Mouse (Mus musculus) retina, postnatal 1 day (tissue): ENCODE measurements at regions not wholly inside any gene's neighbourhood (a gene's known extent, or its start where the extent isn't known, plus 50 kb on each side); places are given as distances from the start of the nearest gene placed in this dataset.
"Not testable (repeated sequence)": the region's sequence is repeated elsewhere in the genome, so short reads cannot be mapped to it uniquely, and the experiment has no call there.

Source experiments
- DNase-seq: peaks from one replicate; pipeline ENCODE4 v3.0.0-alpha.2; 2012

DNA sequence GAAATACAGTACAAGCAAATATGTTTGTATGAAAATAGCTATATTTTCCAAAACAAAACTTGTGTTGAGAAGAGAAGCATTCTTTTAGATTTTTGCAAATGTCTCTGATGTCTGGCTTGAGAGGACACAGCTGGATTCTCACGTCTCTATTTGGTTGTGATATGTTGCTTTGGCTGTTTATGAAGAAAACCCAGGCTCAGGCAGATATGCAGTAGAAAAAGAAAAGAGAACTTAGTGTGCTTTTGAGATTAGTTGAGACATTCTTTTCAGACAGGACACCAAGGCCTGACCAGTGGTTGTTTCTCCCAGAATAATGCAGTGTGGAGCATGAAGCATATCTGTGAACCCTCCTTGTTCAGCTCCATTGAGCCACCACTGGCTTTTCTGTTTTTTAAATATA is 178.8 kb upstream of the Mamld1 start:
- no peak for DNase-seq

DNA sequence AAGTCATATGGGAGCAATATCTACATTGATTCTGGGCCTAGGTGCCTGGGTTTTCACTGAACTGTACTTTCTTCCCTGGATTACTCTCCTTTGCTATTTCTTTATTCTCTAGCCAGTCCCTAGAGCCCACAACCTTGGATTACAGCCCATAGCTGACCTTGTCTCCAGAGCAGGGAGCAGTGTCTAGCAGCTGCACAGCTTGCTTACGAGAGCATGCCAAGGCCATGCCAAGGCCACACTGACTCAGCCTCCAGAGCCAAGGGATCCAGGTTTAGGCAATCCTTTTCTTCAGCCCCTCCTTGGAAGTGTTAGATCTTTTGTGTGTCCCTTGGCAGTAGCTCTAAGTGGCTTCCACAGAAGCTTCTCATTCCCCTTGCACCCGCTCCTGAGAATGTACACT is 168.7 kb upstream of the Mamld1 start:
- no peak for DNase-seq

DNA sequence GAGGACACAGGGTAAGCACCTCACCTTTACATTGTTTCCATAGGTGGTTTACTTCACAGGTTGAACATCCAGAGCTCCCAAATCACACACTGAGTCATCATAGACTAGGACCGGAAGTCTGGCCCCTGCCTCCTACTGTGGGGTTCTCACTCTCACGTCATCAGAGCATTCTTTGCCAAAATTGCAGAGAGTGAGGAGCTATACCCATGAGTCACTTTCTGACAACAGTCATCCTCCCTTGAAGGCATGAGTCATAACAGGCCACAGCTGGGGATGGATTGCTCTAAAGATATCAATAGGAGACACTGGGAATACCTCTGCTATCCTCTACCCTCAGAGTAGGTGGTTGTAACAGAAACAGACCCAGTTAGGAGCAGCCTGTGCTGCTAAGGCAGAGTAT is 166.6 kb upstream of the Mamld1 start:
- DNase-seq = no peak

DNA sequence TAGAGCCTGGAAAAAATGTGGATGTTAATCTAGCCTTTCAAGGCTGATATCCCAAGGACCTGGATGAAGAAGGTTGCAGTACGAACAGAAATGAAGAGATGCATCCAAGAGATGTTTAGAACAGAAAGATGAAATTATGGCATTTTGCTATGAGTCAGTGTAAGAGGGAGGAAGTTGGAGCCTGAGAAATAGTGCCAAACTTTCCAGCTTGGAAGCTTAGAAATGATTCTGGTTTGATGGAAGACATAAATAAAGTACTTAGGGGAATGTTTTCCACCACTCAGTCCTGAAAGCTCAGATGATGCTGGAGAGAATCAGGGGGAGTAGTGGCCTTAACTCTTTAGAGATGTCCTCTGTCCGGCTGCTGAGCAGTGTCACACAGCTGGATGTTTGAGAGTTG is 155.5 kb upstream of the Mamld1 start:
- no peak for DNase-seq

DNA sequence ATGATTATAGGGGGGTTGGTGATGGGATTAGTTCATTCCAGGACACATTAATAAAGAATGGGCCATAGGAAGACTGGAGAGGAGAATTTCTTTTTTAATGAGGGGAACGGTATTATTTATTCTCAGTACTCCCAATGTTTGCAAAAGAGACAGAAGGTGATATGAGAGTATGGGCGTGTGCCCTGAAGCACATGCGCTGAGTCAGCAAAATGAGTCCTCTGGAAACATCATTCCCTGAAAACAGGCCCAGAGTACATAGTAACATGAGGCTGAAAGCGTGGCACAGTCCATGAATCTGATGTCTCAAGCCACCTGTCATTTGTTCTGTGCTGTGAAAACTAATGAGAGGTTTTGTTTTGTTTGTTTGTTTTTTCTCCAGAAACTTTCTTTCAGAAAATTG is 154.5 kb upstream of the Mamld1 start:
- no peak for DNase-seq

DNA sequence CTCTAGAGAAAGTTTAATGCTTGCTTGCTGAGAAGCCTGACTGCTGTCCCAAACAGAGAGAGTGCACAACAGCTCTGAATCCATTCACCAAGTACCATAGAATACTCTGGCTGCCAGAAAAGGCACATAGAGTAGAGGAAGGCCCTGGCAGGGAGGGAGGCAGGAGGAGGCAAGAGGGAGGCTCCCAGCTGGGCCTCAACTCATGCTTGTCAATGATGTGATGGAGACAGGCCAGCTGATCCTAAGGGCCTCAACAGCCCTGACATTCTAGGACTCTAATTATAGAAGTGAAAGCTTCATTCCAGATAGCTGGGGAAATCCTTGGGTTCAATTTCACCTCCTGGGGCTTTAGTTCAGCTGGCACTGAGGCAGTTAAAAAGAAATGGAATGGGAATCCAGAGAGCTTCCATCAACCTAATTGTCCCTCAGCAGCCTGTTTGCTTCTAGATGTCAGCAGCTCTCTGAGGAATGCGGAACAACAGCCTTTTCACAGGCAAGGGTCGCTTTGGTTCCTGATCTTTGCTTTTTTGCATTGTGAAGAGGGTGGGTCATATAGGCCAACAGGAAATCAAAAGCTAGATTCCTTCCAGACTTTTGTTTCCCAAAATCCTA is 152.8 kb upstream of the Mamld1 start:
- no peak for DNase-seq

DNA sequence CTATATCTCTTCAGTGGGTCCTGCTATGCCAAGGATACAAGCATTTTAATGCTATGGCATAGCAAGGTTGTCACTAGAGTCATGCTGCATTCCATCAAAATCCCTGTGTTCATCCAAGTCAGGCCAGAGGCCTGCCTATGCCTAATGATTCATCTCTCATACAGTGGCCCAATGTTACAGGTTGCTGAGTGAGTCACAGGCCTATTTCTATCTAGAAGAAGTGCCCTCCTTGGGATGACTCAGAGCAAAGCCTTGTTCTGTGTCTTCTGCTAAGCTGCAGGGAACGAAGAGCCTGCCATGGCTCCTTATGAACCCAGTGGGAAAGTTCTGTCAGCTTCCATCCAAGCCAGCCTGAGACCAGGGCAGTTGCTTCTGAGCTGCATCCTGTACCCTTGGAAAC is 151.2 kb upstream of the Mamld1 start:
- DNase-seq = not testable (repeated sequence)

DNA sequence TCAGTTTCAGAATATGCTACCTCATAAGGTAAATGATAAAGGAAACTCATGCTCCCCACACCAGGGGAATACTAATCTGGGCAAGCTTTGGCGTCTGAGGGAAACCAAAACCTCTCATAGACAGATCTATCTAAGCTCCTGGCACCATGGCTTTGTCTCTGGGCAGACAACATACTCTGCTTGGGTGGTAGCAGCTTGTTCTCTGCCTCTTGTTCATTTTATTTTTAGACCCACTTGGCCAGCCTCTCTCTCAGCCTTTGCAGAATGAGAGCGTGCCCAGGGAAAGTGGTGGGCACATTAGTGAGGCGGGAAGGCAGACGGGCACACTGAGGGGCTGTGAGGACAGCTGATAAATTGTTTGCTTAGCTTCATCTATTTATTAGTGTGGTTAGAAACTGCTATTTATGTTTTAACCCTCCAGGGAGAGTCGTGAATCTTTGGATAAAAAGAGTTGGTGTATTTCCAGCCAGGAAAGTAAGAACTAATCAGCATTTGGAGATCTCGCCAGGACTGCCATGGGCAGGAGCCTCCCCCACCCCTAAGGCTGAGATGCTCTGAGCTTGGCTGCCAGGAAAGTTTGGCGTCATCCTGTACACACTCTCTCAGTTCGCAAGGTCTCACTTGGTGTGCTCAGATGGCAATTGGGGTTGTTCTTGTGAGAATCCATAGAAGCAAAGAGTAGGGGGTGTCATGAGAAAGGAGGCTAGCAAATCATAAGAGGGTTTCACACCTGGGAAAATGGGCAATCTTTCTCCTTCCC is 150.2 kb upstream of the Mamld1 start:
- DNase-seq = no peak

DNA sequence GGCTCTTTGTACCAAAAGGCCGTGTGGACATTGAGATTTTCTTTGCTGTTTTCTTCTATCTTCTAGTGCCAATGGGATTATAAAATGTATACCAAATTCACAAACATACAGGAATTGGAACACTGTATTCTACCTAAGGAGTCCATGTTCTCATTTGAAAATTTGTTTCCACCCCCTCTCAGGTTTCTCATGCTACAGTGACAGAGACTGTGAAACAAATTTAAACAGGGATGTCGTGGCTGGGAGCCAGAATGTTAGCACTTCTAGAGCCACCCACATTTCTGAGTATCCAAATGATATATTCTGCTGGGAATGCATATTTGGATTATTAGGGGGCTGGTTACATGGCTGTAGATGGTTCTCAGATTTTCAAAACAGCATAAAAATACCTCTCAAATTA is 124.4 kb upstream of the Mamld1 start:
- no peak for DNase-seq

DNA sequence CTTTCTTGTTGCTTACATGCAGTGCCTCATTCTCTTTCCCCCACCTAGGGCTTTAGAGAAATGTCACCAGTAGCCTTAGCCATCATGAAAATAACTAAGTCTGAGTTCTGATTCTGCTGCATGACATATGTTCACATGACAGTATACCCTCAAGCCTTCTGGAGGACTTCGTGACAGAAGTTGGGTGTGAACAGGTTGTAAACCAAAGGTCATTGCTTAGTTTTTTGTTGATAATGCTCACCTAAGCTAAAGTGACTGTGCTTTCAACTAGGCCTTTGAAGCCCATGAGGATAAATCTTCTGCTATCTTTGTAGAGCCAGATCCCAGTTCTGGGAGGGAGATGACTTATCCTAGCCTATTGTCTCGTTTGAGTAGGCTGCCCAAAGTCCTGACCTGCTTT is 118.1 kb upstream of the Mamld1 start:
- DNase-seq = no peak

DNA sequence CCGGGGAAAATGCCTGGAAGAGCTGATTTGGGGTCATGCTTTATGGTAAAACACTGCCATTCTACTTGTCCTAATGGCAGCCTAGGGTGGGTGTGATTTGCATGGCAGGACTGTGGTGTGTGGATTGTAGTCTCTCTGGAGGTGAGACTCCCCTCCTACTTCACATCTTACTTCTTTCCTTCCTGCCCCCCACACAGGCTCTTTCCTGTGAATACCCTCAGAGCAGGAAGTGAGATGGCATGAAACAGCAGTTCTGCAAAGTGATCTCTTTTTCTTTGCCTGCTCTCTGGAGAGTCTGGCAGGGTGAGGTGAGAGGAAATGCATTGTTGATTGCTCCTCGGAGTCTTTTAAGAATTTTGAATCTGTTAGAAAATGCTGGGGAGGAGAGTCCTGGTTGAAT is 104.7 kb upstream of the Mamld1 start:
- no peak for DNase-seq

DNA sequence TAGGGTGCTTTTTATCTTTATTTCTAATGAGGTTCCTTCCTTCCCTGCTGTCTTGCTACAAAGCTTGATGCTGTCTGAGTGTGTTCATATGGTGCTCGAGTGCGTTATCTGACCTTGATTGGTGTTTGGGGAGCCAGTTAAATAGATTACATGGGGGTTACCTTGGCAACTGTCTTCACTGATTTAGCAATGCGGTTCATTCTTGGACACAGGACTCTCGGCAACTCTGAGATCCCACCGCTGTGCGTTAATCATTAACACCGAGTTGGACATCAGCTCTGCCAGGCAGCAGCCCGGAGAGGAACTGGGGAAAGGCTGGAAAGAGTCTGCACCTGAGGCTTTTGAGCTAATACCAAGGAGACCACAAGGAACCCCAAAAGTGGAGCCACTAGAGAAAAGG is 104.0 kb upstream of the Mamld1 start:
- DNase-seq = peak; percentile 58

DNA sequence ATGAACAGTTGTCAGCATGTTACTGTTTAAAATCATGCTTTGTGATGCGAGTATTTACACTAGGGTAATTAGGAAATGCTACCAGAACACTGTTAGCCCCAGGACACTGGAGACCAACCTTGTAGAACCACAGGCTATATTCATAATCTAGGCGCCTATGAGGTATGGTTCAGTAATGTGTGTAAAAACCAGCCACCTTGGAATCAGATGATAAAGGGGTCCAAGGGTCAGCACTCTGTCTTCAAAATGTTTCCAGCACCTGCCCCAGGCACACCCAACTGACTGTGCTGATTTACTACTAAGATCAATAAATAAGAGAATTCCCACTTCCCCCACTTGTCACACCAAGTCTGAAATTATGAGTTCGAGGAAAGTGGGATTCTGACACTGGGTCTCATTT is 100.8 kb upstream of the Mamld1 start:
- no peak for DNase-seq

DNA sequence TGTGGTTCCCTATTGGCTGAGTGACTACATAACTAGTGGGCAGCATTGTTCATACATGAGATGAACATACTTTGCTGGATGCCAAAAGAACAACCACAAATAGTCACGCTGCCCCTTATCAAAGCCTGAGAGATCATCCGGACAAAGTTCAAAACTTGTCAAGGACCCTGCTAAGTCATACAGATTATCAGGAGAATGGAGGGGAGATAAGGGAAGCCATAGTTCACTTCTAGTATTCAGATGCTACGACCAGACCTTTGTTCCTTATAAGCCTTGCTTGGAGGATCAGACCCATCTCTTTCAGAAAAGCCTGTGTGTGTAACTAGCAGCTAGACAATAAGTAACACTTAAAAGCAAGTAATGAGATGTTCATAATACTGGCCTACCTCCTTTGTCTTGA is 97.0 kb upstream of the Mamld1 start:
- no peak for DNase-seq
